In the genomic region with DNA sequence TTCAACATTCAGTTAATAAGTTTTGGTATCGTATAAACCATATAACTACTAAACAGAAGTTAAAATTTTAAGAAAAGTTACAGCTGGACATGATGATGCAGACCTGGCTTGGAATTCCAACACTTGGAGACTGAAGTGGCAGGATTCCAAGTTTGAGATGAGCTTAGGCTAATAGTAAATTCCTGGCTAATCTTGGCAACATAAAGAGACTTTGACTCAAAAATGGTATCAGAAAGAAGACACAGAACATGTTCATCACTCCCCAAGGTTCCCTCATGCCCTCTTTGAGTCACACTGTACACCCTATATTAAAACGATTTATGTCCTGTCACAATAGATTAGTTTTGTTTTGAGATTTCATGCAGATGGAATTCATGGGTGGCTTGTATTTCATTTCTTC, we compare ENCODE assay signal across 13 mouse cellular contexts.
A peak's percentile ranks its signal among the peaks of the same experiment; 100 is the strongest.
DNase-seq lines count a peak whose midpoint lies in the region; ATAC-seq and TF ChIP-seq lines count a peak whose summit lies in the region.
"Had no signal": no experiment of that assay in that cellular context is flagged by ENCODE, and none has a peak within 500 bp of the region (broad histone marks: within the 10 kb centered on the region; RNA-seq: fewer than 3 reads in every experiment).

No protein-coding gene starts in this region.

- H3K36me3 ChIP-seq in forebrain, embryonic 14.5 days (ENCODE audit: control insufficient read depth, insufficient read depth, low read length) = no peaks in the 10 kb centered on the region
- H3K36me3 ChIP-seq in forebrain, embryonic 12.5 days (replicated peaks) = no peaks in the 10 kb centered on the region
- no peaks in the 10 kb centered on the region for H3K36me3 ChIP-seq in hindbrain, postnatal 0 days (ENCODE audit: insufficient read depth, low read length)
- no peaks in the 10 kb centered on the region for H3K36me3 ChIP-seq in hindbrain, embryonic 14.5 days (replicated peaks; ENCODE audit: control insufficient read depth, insufficient read depth)
- H3K36me3 ChIP-seq: intestine, embryonic 15.5 days had no signal

- H3K4me1 ChIP-seq in forebrain, embryonic 14.5 days (ENCODE audit: control insufficient read depth, insufficient read depth, low read length) = no peaks in the 10 kb centered on the region
- H3K4me1 ChIP-seq in forebrain, embryonic 12.5 days = no peaks in the 10 kb centered on the region
- no peaks in the 10 kb centered on the region; the same call in 1 of the 2 replicates for H3K4me1 ChIP-seq in hindbrain, postnatal 0 days (ENCODE audit: insufficient read depth, low read length)
- H3K4me1 ChIP-seq in hindbrain, embryonic 14.5 days (replicated peaks; ENCODE audit: control insufficient read depth, insufficient read depth, low read length) = no peaks in the 10 kb centered on the region
- H3K4me1 ChIP-seq: intestine, embryonic 15.5 days had no signal

- no peak overlapping the region for H3K4me3 ChIP-seq in forebrain, embryonic 14.5 days (ENCODE audit: low read depth, low read length)
- H3K4me3 ChIP-seq in forebrain, embryonic 12.5 days (replicated peaks) = no peak overlapping the region
- no peak overlapping the region for H3K4me3 ChIP-seq in hindbrain, postnatal 0 days (ENCODE audit: low read length)
- H3K4me3 ChIP-seq in hindbrain, embryonic 14.5 days (replicated peaks; ENCODE audit: low read length) = no peak overlapping the region
- H3K4me3 ChIP-seq: intestine, embryonic 15.5 days; limb, embryonic 13.5 days had no signal

- WGBS in forebrain, embryonic 14.5 days = 87% methylated on average over 2 of the region's 2 CpGs
- WGBS in forebrain, embryonic 12.5 days = 91% methylated on average over 2 of the region's 2 CpGs
- WGBS in hindbrain, postnatal 0 days = 84% methylated on average over 2 of the region's 2 CpGs
- WGBS in hindbrain, embryonic 14.5 days = 92% methylated on average over 2 of the region's 2 CpGs

- intact Hi-C loops in left cerebral cortex, postnatal 25 days (cut with DNase I) = no loop called here

- no peak overlapping the region for H3K9ac ChIP-seq in forebrain, embryonic 14.5 days (ENCODE audit: low read length)
- H3K9ac ChIP-seq in forebrain, embryonic 12.5 days = no peak overlapping the region
- H3K9ac ChIP-seq in hindbrain, postnatal 0 days (replicated peaks; ENCODE audit: low read length) = no peak overlapping the region
- H3K9ac ChIP-seq in hindbrain, embryonic 14.5 days = no peak overlapping the region
- H3K9ac ChIP-seq: intestine, embryonic 15.5 days; limb, embryonic 13.5 days had no signal

- TF ChIP-seq CTCF in hindbrain, postnatal 0 days (IDR thresholded peaks at IDR 0.05; ENCODE audit: low read depth) = no peak

- H3K4me2 ChIP-seq in forebrain, embryonic 14.5 days (ENCODE audit: low read length) = no peak overlapping the region
- no peak overlapping the region for H3K4me2 ChIP-seq in forebrain, embryonic 12.5 days
- no peak overlapping the region for H3K4me2 ChIP-seq in hindbrain, postnatal 0 days (ENCODE audit: low read depth, low read length)
- H3K4me2 ChIP-seq in hindbrain, embryonic 14.5 days (replicated peaks) = no peak overlapping the region
- H3K4me2 ChIP-seq: intestine, embryonic 15.5 days; limb, embryonic 13.5 days had no signal

- H3K27me3 ChIP-seq in forebrain, embryonic 14.5 days (replicated peaks; ENCODE audit: control insufficient read depth, insufficient read depth, low read length) = no peaks in the 10 kb centered on the region
- no peaks in the 10 kb centered on the region for H3K27me3 ChIP-seq in forebrain, embryonic 12.5 days
- H3K27me3 ChIP-seq in hindbrain, postnatal 0 days (ENCODE audit: insufficient read depth, low read length) = no peaks in the 10 kb centered on the region
- H3K27me3 ChIP-seq in hindbrain, embryonic 14.5 days (ENCODE audit: control insufficient read depth, insufficient read depth, low read length) = no peaks in the 10 kb centered on the region
- H3K27me3 ChIP-seq: intestine, embryonic 15.5 days; limb, embryonic 13.5 days had no signal

- no peak overlapping the region for H3K27ac ChIP-seq in forebrain, embryonic 14.5 days (ENCODE audit: low read depth, low read length)
- no peak overlapping the region for H3K27ac ChIP-seq in forebrain, embryonic 12.5 days
- no peak overlapping the region for H3K27ac ChIP-seq in hindbrain, postnatal 0 days
- H3K27ac ChIP-seq in hindbrain, embryonic 14.5 days = no peak overlapping the region
- H3K27ac ChIP-seq: intestine, embryonic 15.5 days; limb, embryonic 13.5 days had no signal

- H3K9me3 ChIP-seq in forebrain, embryonic 14.5 days (replicated peaks; ENCODE audit: control insufficient read depth, low read length) = no peaks in the 10 kb centered on the region
- no peaks in the 10 kb centered on the region for H3K9me3 ChIP-seq in forebrain, embryonic 12.5 days
- H3K9me3 ChIP-seq in hindbrain, postnatal 0 days (ENCODE audit: low read length) = no peaks in the 10 kb centered on the region
- no peaks in the 10 kb centered on the region for H3K9me3 ChIP-seq in hindbrain, embryonic 14.5 days (ENCODE audit: control insufficient read depth, low read length)
- H3K9me3 ChIP-seq: intestine, embryonic 15.5 days; limb, embryonic 13.5 days had no signal

- peak; percentile 27 for DNase-seq in forebrain, embryonic 14.5 days (ENCODE audit: low spot score)
- peak; percentile 44 for DNase-seq in hindbrain, postnatal 0 days (ENCODE audit: low spot score)
- no peak for DNase-seq in hindbrain, embryonic 14.5 days (ENCODE audit: low spot score)
- peak; percentile 42 for DNase-seq in lung, postnatal 10 days
- no peak for DNase-seq in lung, postnatal 4 days
- peak; percentile 40 for DNase-seq in skeletal muscle tissue, adult 2 months (ENCODE audit: low read depth, low spot score)
- DNase-seq in left cerebral cortex, postnatal 25 days (ENCODE audit: low spot score in 2 of 2) = no peak
- DNase-seq: cerebellum, adult 11 months; cerebellum, postnatal 36 days; thymus, postnatal 36 days had no signal

- ATAC-seq in forebrain, embryonic 14.5 days = no peak
- ATAC-seq in forebrain, embryonic 12.5 days (ENCODE audit: low FRiP score) = no peak
- ATAC-seq in hindbrain, postnatal 0 days = no peak
- ATAC-seq in hindbrain, embryonic 14.5 days (ENCODE audit: low FRiP score) = no peak
- ATAC-seq: intestine, embryonic 15.5 days had no signal

Comparison
In these comparisons a context has a peak if more than half of its experiments do, and no peak if none do; other contexts are left out.
1. DNase-seq: peak in forebrain, embryonic 14.5 days (single experiment), hindbrain, postnatal 0 days (single experiment), lung, postnatal 10 days (single experiment) and skeletal muscle tissue, adult 2 months (single experiment); none in hindbrain, embryonic 14.5 days (single experiment), lung, postnatal 4 days (0 of 2) and left cerebral cortex, postnatal 25 days (0 of 2).